Mouse (Mus musculus) layer of hippocampus, adult 9-11 months (tissue): Measurements from ENCODE around the gene Olfr1025-ps1.

Experiments
- DNase-seq: peaks from one replicate; pipeline ENCODE4 v3.0.0; 2022

Gene Olfr1025-ps1

DNA sequence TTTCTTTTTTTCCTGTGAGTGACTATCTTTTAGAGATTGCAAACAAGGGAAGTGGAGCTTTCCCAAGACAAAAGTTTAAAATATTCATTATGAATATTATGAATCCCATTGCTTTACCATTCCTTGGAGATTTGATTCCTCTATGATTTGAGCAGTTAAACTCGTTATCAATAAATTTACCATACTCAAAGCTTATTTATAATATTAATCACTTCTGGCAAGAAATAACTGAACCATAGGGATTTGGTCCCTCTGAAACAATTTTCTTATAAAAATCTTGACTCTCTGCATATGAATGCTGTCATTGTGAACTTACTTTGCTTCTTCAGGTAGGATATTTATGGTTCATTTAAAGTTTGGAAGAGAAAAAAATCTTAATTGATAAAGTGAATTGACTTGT, at the start of gene Olfr1025-ps1:
Olfr1025-ps1 (plus strand) TSS at position 301 of the 400 bp plus-strand sequence.
- DNase-seq = no peak

DNA sequence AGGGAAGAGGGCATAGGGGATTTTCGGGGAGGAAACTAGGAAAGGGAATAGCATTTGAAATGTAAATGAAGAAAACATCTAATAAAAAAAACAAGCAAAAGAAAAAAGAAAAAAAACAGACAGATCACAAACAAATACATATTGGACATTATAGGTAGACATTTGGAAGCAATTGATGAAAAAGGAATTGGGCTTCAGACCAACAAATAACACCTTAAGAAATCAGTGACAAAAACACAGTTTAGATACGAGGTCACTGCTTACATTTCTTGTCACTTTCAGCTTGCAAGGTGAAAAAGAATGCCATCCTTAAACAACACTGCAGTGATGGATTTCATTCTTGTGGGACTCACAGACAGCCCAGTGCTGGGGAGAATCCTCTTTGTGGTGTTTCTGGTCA, 46.7 kb upstream of the Olfr1025-ps1 start, which contains the start of gene Olfr1022:
Olfr1022 (plus strand) TSS at position 301 of the 400 bp plus-strand sequence.
- DNase-seq = no peak

DNA sequence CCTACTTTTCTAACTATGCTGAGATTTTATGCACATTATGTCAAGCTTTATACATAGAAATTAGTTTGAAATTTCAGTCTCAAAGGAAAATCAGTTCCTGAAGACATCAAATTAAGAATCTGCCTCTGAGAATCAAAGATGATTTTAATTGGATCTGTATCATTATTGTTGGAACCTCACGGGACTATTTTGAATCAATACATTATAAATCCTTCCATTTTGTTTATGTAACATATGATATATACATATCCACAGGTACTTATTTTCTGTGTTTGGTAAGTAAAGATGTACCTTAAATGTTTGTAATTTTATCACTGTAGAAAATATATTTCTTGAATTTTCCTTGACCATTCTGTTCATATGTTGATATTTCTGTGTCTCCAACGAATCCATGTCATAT, 29.7 kb upstream of the Olfr1025-ps1 start, which contains the start of gene Olfr1023:
Olfr1023 (plus strand) TSS at position 301 of the 400 bp plus-strand sequence.
- DNase-seq = no peak

DNA sequence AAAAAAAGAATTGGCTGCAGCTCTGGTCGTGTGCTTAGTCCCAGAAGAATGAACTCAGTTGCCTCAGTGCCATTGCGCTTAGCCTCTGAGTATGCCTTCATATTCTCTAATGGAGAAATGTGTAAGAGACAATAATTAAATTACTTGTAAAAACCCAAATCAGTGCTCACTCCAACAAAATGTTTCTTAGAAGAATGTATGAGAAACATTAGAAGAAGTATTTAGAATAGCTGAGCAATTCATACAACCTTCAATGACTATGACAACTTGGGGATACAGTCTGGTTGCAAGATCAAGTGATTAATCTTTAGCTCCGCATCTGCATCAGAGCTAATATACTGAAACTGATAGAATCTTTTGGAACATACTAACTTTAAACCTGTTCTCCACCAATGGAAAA, 10.0 kb upstream of the Olfr1025-ps1 start, which contains the start of gene Olfr1024:
Olfr1024 (minus strand) TSS at position 101 of the 400 bp plus-strand sequence.
- no peak for DNase-seq

DNA sequence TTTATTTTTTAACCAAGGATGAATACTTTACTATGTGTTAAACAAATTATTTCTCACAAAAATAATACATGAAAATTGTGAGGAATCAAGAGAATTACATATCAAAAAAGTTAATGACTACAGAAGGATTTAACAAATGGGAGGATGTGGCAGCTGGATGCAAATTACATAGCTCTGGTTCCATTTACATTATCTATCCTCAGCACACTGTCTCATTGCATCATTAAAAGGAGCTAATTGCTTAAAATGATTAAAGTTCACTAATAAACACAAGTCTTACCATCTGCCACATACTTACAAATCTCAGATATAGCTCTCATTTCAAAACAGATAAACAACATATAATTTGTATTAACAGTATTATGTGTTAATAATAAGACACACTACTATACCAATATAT, 1.8 kb upstream of the Olfr1025-ps1 start:
- DNase-seq = no peak

DNA sequence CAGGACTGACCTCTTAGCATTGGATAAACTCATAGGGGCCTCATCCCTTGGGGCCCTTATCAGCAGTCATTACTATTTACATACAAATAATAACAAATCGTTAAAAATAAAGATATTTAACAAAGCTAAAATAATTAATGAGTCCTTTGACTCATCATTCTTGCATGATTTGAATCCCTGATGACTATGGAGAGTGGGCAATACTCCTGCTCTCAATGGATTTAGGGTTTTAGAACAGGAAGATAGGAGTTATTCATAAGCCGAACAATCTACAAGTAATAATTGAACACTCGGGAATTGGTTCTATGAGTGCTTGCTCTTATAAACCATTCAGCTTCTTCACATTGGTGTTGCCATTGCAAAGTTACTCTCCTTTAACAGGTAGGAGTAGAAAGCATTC, 6.3 kb downstream of the Olfr1025-ps1 start, which contains the start of gene Olfr1026:
Olfr1026 (plus strand) TSS at position 301 of the 400 bp plus-strand sequence.
- no peak for DNase-seq

DNA sequence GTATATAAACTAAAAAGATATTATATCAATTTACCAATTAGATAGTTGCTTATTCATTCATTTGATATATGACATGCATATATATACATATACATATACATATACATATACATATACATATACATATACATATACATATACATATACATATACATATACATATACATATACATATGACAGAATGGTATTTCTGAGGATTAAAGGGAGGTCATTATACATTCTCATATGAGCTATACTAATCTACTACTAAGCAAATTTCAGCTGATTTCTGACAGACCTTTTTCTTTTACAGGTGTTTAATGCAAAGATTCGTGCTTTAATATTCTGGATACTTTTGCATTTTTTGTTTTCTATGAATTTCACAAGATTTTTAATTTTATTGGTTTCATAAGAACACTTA, 35.1 kb downstream of the Olfr1025-ps1 start, which contains the start of gene Olfr1028:
Olfr1028 (plus strand) TSS at position 301 of the 400 bp plus-strand sequence.
- DNase-seq = no peak
